Comparison of ENCODE assay signal across 12 mouse cellular contexts in the genomic region with DNA sequence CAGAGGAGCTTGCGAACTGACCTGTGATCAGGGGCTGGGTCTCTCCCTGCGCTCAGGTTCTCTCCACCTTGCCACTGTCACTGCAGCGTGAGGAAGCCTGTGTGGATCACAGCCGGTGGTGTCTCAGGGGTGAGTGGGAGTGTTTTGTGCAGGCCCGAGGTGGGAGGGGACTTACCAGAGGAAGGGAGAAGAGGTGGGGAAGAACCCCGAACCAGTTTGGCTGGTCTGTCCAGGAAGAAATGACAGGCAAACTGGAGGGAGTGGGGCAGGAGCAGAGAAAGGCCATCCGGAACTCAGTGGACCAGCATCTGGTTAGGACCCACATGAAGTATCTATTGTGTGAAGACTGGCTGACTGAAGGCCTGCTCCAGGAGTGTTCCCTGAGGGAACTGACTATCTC. TPM values are rescaled to one million over a fixed set of nuclear protein-coding genes. Genes with fewer than 3 reads are reported as not detected.
DNase-seq lines count a peak whose midpoint lies in the region; ATAC-seq and TF ChIP-seq lines count a peak whose summit lies in the region.
"Had no signal": no experiment of that assay in that cellular context is flagged by ENCODE, and none has a peak within 500 bp of the region (broad histone marks: within the 10 kb centered on the region; RNA-seq: fewer than 3 reads in every experiment).

No protein-coding gene starts in this region.

- H3K9me3 ChIP-seq in limb, embryonic 15.5 days, result no peaks in the 10 kb centered on the region
- H3K9me3 ChIP-seq in limb, embryonic 10.5 days (replicated peaks), result no peaks in the 10 kb centered on the region
- no peaks in the 10 kb centered on the region for H3K9me3 ChIP-seq in embryonic facial prominence, embryonic 14.5 days (ENCODE audit: control insufficient read depth, low read length)
- no peaks in the 10 kb centered on the region for H3K9me3 ChIP-seq in midbrain, embryonic 14.5 days (ENCODE audit: control insufficient read depth, low read length)
- H3K9me3 ChIP-seq: hindbrain, embryonic 13.5 days; neural tube, embryonic 15.5 days had no signal

- peak overlapping the region; percentile 76 for H3K27ac ChIP-seq in limb, embryonic 15.5 days
- no peak overlapping the region for H3K27ac ChIP-seq in limb, embryonic 10.5 days
- H3K27ac ChIP-seq in embryonic facial prominence, embryonic 14.5 days (replicated peaks; ENCODE audit: low read depth, low read length), result peak overlapping the region; percentile 35
- peak overlapping the region; percentile 23; the same call in 1 of the 2 replicates for H3K27ac ChIP-seq in small intestine, adult 2 months (ENCODE audit: insufficient read depth, low read depth, low read length)
- H3K27ac ChIP-seq in midbrain, embryonic 14.5 days (replicated peaks; ENCODE audit: low read depth, low read length), result no peak overlapping the region
- H3K27ac ChIP-seq: hindbrain, embryonic 13.5 days; neural tube, embryonic 15.5 days had no signal

- TF ChIP-seq POLR2A in small intestine, adult 2 months (IDR thresholded peaks at IDR 0.05; ENCODE audit: low read depth, low read length), result no peak

- H3K36me3 ChIP-seq in limb, embryonic 15.5 days, result no peaks in the 10 kb centered on the region
- no peaks in the 10 kb centered on the region for H3K36me3 ChIP-seq in limb, embryonic 10.5 days
- H3K36me3 ChIP-seq in embryonic facial prominence, embryonic 14.5 days (ENCODE audit: control insufficient read depth, insufficient read depth, low read length), result no peaks in the 10 kb centered on the region
- no peaks in the 10 kb centered on the region for H3K36me3 ChIP-seq in small intestine, adult 2 months (ENCODE audit: control insufficient read depth, insufficient read depth, low read length)
- H3K36me3 ChIP-seq in midbrain, embryonic 14.5 days (ENCODE audit: control insufficient read depth, insufficient read depth, low read length), result no peaks in the 10 kb centered on the region
- H3K36me3 ChIP-seq: hindbrain, embryonic 13.5 days; neural tube, embryonic 15.5 days had no signal

- 57% methylated on average over 7 of the region's 7 CpGs for WGBS in limb, embryonic 15.5 days
- 73% methylated on average over 7 of the region's 7 CpGs for WGBS in limb, embryonic 10.5 days
- 57% methylated on average over 7 of the region's 7 CpGs for WGBS in embryonic facial prominence, embryonic 14.5 days
- WGBS in small intestine, adult 2 months, result 18% methylated on average over 7 of the region's 7 CpGs
- WGBS in midbrain, embryonic 14.5 days, result 81% methylated on average over 7 of the region's 7 CpGs

- no peak overlapping the region for H3K4me3 ChIP-seq in limb, embryonic 15.5 days
- H3K4me3 ChIP-seq in limb, embryonic 10.5 days, result no peak overlapping the region
- no peak overlapping the region for H3K4me3 ChIP-seq in embryonic facial prominence, embryonic 14.5 days (ENCODE audit: low read depth, low read length)
- peak overlapping the region; percentile 5 for H3K4me3 ChIP-seq in small intestine, adult 2 months (ENCODE audit: low read depth, low read length)
- no peak overlapping the region for H3K4me3 ChIP-seq in midbrain, embryonic 14.5 days (replicated peaks; ENCODE audit: low read depth, low read length)
- H3K4me3 ChIP-seq: hindbrain, embryonic 13.5 days; neural tube, embryonic 15.5 days had no signal

- H3K4me2 ChIP-seq in limb, embryonic 15.5 days, result no peak overlapping the region
- 0 out of 2 replicates have a peak overlapping the region, but pooled peaks have one; percentile 23 for H3K4me2 ChIP-seq in embryonic facial prominence, embryonic 14.5 days (ENCODE audit: low read depth, low read length)
- no peak overlapping the region for H3K4me2 ChIP-seq in midbrain, embryonic 14.5 days (ENCODE audit: low read length)
- H3K4me2 ChIP-seq: heart, embryonic 11.5 days; hindbrain, embryonic 13.5 days; neural tube, embryonic 15.5 days had no signal

- no peaks in the 10 kb centered on the region for H3K27me3 ChIP-seq in limb, embryonic 15.5 days
- no peaks in the 10 kb centered on the region for H3K27me3 ChIP-seq in limb, embryonic 10.5 days (ENCODE audit: low read depth, poor library complexity, severe bottlenecking)
- no peaks in the 10 kb centered on the region for H3K27me3 ChIP-seq in embryonic facial prominence, embryonic 14.5 days (replicated peaks; ENCODE audit: control insufficient read depth, insufficient read depth, low read length)
- H3K27me3 ChIP-seq in small intestine, adult 2 months (ENCODE audit: control insufficient read depth, insufficient read depth, low read length), result no peaks in the 10 kb centered on the region
- no peaks in the 10 kb centered on the region for H3K27me3 ChIP-seq in midbrain, embryonic 14.5 days (ENCODE audit: control insufficient read depth, insufficient read depth, low read length)
- H3K27me3 ChIP-seq: hindbrain, embryonic 13.5 days; neural tube, embryonic 15.5 days had no signal

- TF ChIP-seq CTCF in small intestine, adult 2 months (IDR thresholded peaks at IDR 0.05; ENCODE audit: extremely low read depth, insufficient read length, insufficient replicate concordance, low read depth, low read length), result no peak

- H3K9ac ChIP-seq in limb, embryonic 15.5 days, result 0 out of 2 replicates have a peak overlapping the region, but pooled peaks have one; percentile 8
- H3K9ac ChIP-seq in embryonic facial prominence, embryonic 14.5 days (ENCODE audit: low read depth, low read length), result peak overlapping the region; percentile 30; the same call in 1 of the 2 replicates
- no peak overlapping the region for H3K9ac ChIP-seq in midbrain, embryonic 14.5 days (replicated peaks; ENCODE audit: low read length)
- H3K9ac ChIP-seq: hindbrain, embryonic 13.5 days; neural tube, embryonic 15.5 days had no signal

- no peak for DNase-seq in limb, embryonic 10.5 days (ENCODE audit: low spot score)
- DNase-seq in ZHBTc4 (ENCODE audit: low read depth, low spot score), result peak; percentile 27
- DNase-seq in embryonic facial prominence, embryonic 14.5 days (ENCODE audit: low spot score), result peak; percentile 73
- no peak for DNase-seq in embryo, embryonic 10 days (ENCODE audit: low spot score)
- DNase-seq in midbrain, embryonic 14.5 days, result no peak
- DNase-seq: cerebellum, adult 11 months had no signal

- H3K4me1 ChIP-seq in limb, embryonic 15.5 days, result peaks cover 15% of the 10 kb centered on the region
- H3K4me1 ChIP-seq in limb, embryonic 10.5 days, result 0 out of 2 replicates have a peak, but pooled peaks cover 4% of the 10 kb centered on the region
- H3K4me1 ChIP-seq in embryonic facial prominence, embryonic 14.5 days (ENCODE audit: control insufficient read depth, insufficient read depth, low read length), result peaks cover 10% of the 10 kb centered on the region
- peaks cover 15% of the 10 kb centered on the region for H3K4me1 ChIP-seq in small intestine, adult 2 months (ENCODE audit: control insufficient read depth, insufficient read depth, insufficient read length, low read length)
- H3K4me1 ChIP-seq in midbrain, embryonic 14.5 days (ENCODE audit: control insufficient read depth, insufficient read depth, low read length), result no peaks in the 10 kb centered on the region
- H3K4me1 ChIP-seq: hindbrain, embryonic 13.5 days; neural tube, embryonic 15.5 days had no signal

- no peak for ATAC-seq in limb, embryonic 15.5 days (ENCODE audit: insufficient number of reproducible peaks, low FRiP score, low TSS enrichment, low read depth)
- peak; percentile 64; the same call in 1 of the 2 replicates for ATAC-seq in embryonic facial prominence, embryonic 14.5 days (ENCODE audit: low read depth)
- ATAC-seq in megakaryocyte progenitor cell, adult 5-6 weeks (replicated peaks; ENCODE audit: poor library complexity), result no peak
- ATAC-seq in midbrain, embryonic 14.5 days (ENCODE audit: low FRiP score, low TSS enrichment), result no peak

RNA-seq across cellular contexts. Expression of gene Synj2, which starts 18.0 kb away (rescaled TPM):
- polyA plus RNA-seq in limb, embryonic 15.5 days (2015; fragmentation: Nextera tagmentation; extraction: Ambion mirVana), result 3.0 and 3.8 TPM in 2 replicates
- 0.75 and 1.1 TPM in 2 replicates for polyA plus RNA-seq in limb, embryonic 10.5 days (2016; fragmentation: Nextera tagmentation; extraction: Ambion mirVana)
- 4.3 and 4.7 TPM in 2 replicates for polyA plus RNA-seq in embryonic facial prominence, embryonic 14.5 days (2014; fragmentation: Nextera tagmentation; extraction: Ambion mirVana)
- 2.0 and 3.1 TPM in 2 replicates for polyA plus RNA-seq in small intestine, adult 2 months (2012; rRNA removed)
- total RNA-seq in megakaryocyte progenitor cell, adult 5-6 weeks (2015), result 7.5 and 8.3 TPM in 2 replicates
- total RNA-seq in megakaryocyte progenitor cell, adult 5-6 weeks (2017), result 9.8 and 11.0 TPM in 2 replicates
- 0.57 and 1.2 TPM in 2 replicates for polyA plus RNA-seq in midbrain, embryonic 14.5 days (2014; fragmentation: Nextera tagmentation; extraction: Ambion mirVana)

Comparison
In these comparisons a context has a peak if more than half of its experiments do, and no peak if none do; other contexts are left out.
1. H3K27ac ChIP-seq: peak in limb, embryonic 15.5 days (single experiment), embryonic facial prominence, embryonic 14.5 days (single experiment) and small intestine, adult 2 months (single experiment); none in limb, embryonic 10.5 days (single experiment) and midbrain, embryonic 14.5 days (single experiment).
2. DNase-seq: peak in ZHBTc4 (single experiment) and embryonic facial prominence, embryonic 14.5 days (single experiment); none in limb, embryonic 10.5 days (single experiment), embryo, embryonic 10 days (single experiment) and midbrain, embryonic 14.5 days (single experiment).